Mouse (Mus musculus): ENCODE measurements at regions not wholly inside any gene's neighbourhood (a gene's known extent, or its start where the extent isn't known, plus 50 kb on each side); places are given as distances from the start of the nearest gene placed in this dataset.

- H3K27me3 ChIP-seq (replicated peaks; ENCODE audit: control insufficient read depth, insufficient read depth, low read length), result no peaks in the 10 kb centered on the region
- no peak for DNase-seq (ENCODE audit: low spot score)
- no peaks in the 10 kb centered on the region for H3K9me3 ChIP-seq (ENCODE audit: control insufficient read depth, low read length)
- no peak overlapping the region for H3K27ac ChIP-seq (replicated peaks; ENCODE audit: low read depth, low read length)
- 90% methylated on average over 11 of the region's 11 CpGs for WGBS
- H3K4me2 ChIP-seq (ENCODE audit: low read depth, low read length), result no peak overlapping the region
- no peak overlapping the region for H3K4me3 ChIP-seq (ENCODE audit: low read depth, low read length)
- H3K9ac ChIP-seq (ENCODE audit: low read depth, low read length), result no peak overlapping the region
- no peak for ATAC-seq (ENCODE audit: low read depth)
- H3K4me1 ChIP-seq (ENCODE audit: control insufficient read depth, insufficient read depth, low read length), result no peaks in the 10 kb centered on the region
- no peaks in the 10 kb centered on the region for H3K36me3 ChIP-seq (ENCODE audit: control insufficient read depth, insufficient read depth, low read length)
Observed at GRCm38 (mm10) chr1:190639846-190640245, 271.7 kb downstream of the Rps6kc1 start.

- H3K36me3 ChIP-seq (ENCODE audit: control insufficient read depth, insufficient read depth, low read length), result no peaks in the 10 kb centered on the region
- H3K9ac ChIP-seq (ENCODE audit: low read depth, low read length), result no peak overlapping the region
- no peak overlapping the region for H3K4me2 ChIP-seq (ENCODE audit: low read depth, low read length)
- DNase-seq (ENCODE audit: low spot score) (no peak), ATAC-seq (ENCODE audit: low read depth) (no peak)
- WGBS, result 83% methylated on average over 2 of the region's 2 CpGs
- no peaks in the 10 kb centered on the region for H3K4me1 ChIP-seq (ENCODE audit: control insufficient read depth, insufficient read depth, low read length)
- no peaks in the 10 kb centered on the region for H3K27me3 ChIP-seq (replicated peaks; ENCODE audit: control insufficient read depth, insufficient read depth, low read length)
- H3K27ac ChIP-seq (replicated peaks; ENCODE audit: low read depth, low read length), result no peak overlapping the region
- H3K4me3 ChIP-seq (ENCODE audit: low read depth, low read length), result no peak overlapping the region
- no peaks in the 10 kb centered on the region for H3K9me3 ChIP-seq (ENCODE audit: control insufficient read depth, low read length)
Observed at GRCm38 (mm10) chr1:190634935-190635334, 276.6 kb downstream of the Rps6kc1 start.

GRCm38 (mm10) chr1:190631641-190632040 lies 279.9 kb downstream of the Rps6kc1 start:
- H3K9me3 ChIP-seq (ENCODE audit: control insufficient read depth, low read length), result no peaks in the 10 kb centered on the region
- no peak overlapping the region for H3K9ac ChIP-seq (ENCODE audit: low read depth, low read length)
- no peaks in the 10 kb centered on the region for H3K27me3 ChIP-seq (replicated peaks; ENCODE audit: control insufficient read depth, insufficient read depth, low read length)
- no peak overlapping the region for H3K4me2 ChIP-seq (ENCODE audit: low read depth, low read length)
- DNase-seq (ENCODE audit: low spot score) (no peak), ATAC-seq (ENCODE audit: low read depth) (no peak)
- 45% methylated on average over 2 of the region's 2 CpGs for WGBS
- H3K36me3 ChIP-seq (ENCODE audit: control insufficient read depth, insufficient read depth, low read length), result no peaks in the 10 kb centered on the region
- no peak overlapping the region for H3K27ac ChIP-seq (replicated peaks; ENCODE audit: low read depth, low read length)
- no peaks in the 10 kb centered on the region for H3K4me1 ChIP-seq (ENCODE audit: control insufficient read depth, insufficient read depth, low read length)
- H3K4me3 ChIP-seq (ENCODE audit: low read depth, low read length), result no peak overlapping the region

- 91% methylated on average over 5 of the region's 5 CpGs for WGBS
- no peaks in the 10 kb centered on the region for H3K27me3 ChIP-seq (replicated peaks; ENCODE audit: control insufficient read depth, insufficient read depth, low read length)
- H3K4me1 ChIP-seq (ENCODE audit: control insufficient read depth, insufficient read depth, low read length), result no peaks in the 10 kb centered on the region
- H3K27ac ChIP-seq (replicated peaks; ENCODE audit: low read depth, low read length), result no peak overlapping the region
- no peaks in the 10 kb centered on the region for H3K36me3 ChIP-seq (ENCODE audit: control insufficient read depth, insufficient read depth, low read length)
- H3K4me2 ChIP-seq (ENCODE audit: low read depth, low read length), result no peak overlapping the region
- DNase-seq (ENCODE audit: low spot score) (no peak), ATAC-seq (ENCODE audit: low read depth) (no peak)
- H3K9ac ChIP-seq (ENCODE audit: low read depth, low read length), result no peak overlapping the region
- H3K9me3 ChIP-seq (ENCODE audit: control insufficient read depth, low read length), result no peaks in the 10 kb centered on the region
- no peak overlapping the region for H3K4me3 ChIP-seq (ENCODE audit: low read depth, low read length)
Observed at GRCm38 (mm10) chr1:190630193-190630592, 281.4 kb downstream of the Rps6kc1 start.

GRCm38 (mm10) chr1:190623916-190624315 lies 287.7 kb downstream of the Rps6kc1 start:
- no peaks in the 10 kb centered on the region for H3K4me1 ChIP-seq (ENCODE audit: control insufficient read depth, insufficient read depth, low read length)
- no peaks in the 10 kb centered on the region for H3K36me3 ChIP-seq (ENCODE audit: control insufficient read depth, insufficient read depth, low read length)
- H3K27me3 ChIP-seq (replicated peaks; ENCODE audit: control insufficient read depth, insufficient read depth, low read length), result no peaks in the 10 kb centered on the region
- 74% methylated on average over 8 of the region's 8 CpGs for WGBS
- no peak overlapping the region for H3K9ac ChIP-seq (ENCODE audit: low read depth, low read length)
- no peak overlapping the region for H3K4me2 ChIP-seq (ENCODE audit: low read depth, low read length)
- no peak for ATAC-seq (ENCODE audit: low read depth)
- no peak overlapping the region for H3K27ac ChIP-seq (replicated peaks; ENCODE audit: low read depth, low read length)
- DNase-seq (ENCODE audit: low spot score), result no peak
- 0 out of 2 replicates have a peak, but pooled peaks cover 6% of the 10 kb centered on the region for H3K9me3 ChIP-seq (ENCODE audit: control insufficient read depth, low read length)
- H3K4me3 ChIP-seq (ENCODE audit: low read depth, low read length), result no peak overlapping the region

GRCm38 (mm10) chr1:190600425-190600824 lies 311.1 kb downstream of the Rps6kc1 start:
- H3K4me1 ChIP-seq (ENCODE audit: control insufficient read depth, insufficient read depth, low read length), result no peaks in the 10 kb centered on the region
- no peak overlapping the region for H3K27ac ChIP-seq (replicated peaks; ENCODE audit: low read depth, low read length)
- H3K4me2 ChIP-seq (ENCODE audit: low read depth, low read length), result no peak overlapping the region
- ATAC-seq (ENCODE audit: low read depth) (no peak), DNase-seq (ENCODE audit: low spot score) (no peak)
- no peak overlapping the region for H3K9ac ChIP-seq (ENCODE audit: low read depth, low read length)
- 85% methylated on average over 3 of the region's 3 CpGs for WGBS
- no peaks in the 10 kb centered on the region for H3K27me3 ChIP-seq (replicated peaks; ENCODE audit: control insufficient read depth, insufficient read depth, low read length)
- no peaks in the 10 kb centered on the region for H3K36me3 ChIP-seq (ENCODE audit: control insufficient read depth, insufficient read depth, low read length)
- no peak overlapping the region for H3K4me3 ChIP-seq (ENCODE audit: low read depth, low read length)
- H3K9me3 ChIP-seq (ENCODE audit: control insufficient read depth, low read length), result no peaks in the 10 kb centered on the region

- no peak overlapping the region for H3K4me3 ChIP-seq (ENCODE audit: low read depth, low read length)
- no peaks in the 10 kb centered on the region for H3K9me3 ChIP-seq (ENCODE audit: control insufficient read depth, low read length)
- H3K4me1 ChIP-seq (ENCODE audit: control insufficient read depth, insufficient read depth, low read length), result no peaks in the 10 kb centered on the region
- ATAC-seq (ENCODE audit: low read depth) (no peak), DNase-seq (ENCODE audit: low spot score) (no peak)
- H3K9ac ChIP-seq (ENCODE audit: low read depth, low read length), result no peak overlapping the region
- no peaks in the 10 kb centered on the region for H3K36me3 ChIP-seq (ENCODE audit: control insufficient read depth, insufficient read depth, low read length)
- H3K4me2 ChIP-seq (ENCODE audit: low read depth, low read length), result no peak overlapping the region
- H3K27me3 ChIP-seq (replicated peaks; ENCODE audit: control insufficient read depth, insufficient read depth, low read length), result no peaks in the 10 kb centered on the region
- no peak overlapping the region for H3K27ac ChIP-seq (replicated peaks; ENCODE audit: low read depth, low read length)
- WGBS, result 83% methylated on average over 11 of the region's 11 CpGs
Observed at GRCm38 (mm10) chr1:190599622-190600021, 311.9 kb downstream of the Rps6kc1 start.

- no peaks in the 10 kb centered on the region for H3K27me3 ChIP-seq (replicated peaks; ENCODE audit: control insufficient read depth, insufficient read depth, low read length)
- ATAC-seq (ENCODE audit: low read depth), result no peak
- 87% methylated on average over 2 of the region's 2 CpGs for WGBS
Observed at GRCm38 (mm10) chr1:190596209-190596608, 315.4 kb downstream of the Rps6kc1 start.

GRCm38 (mm10) chr1:190591621-190592020 lies 319.9 kb downstream of the Rps6kc1 start:
- DNase-seq (ENCODE audit: low spot score), result no peak
- no peak overlapping the region for H3K9ac ChIP-seq (ENCODE audit: low read depth, low read length)
- H3K36me3 ChIP-seq (ENCODE audit: control insufficient read depth, insufficient read depth, low read length), result no peaks in the 10 kb centered on the region
- H3K4me1 ChIP-seq (ENCODE audit: control insufficient read depth, insufficient read depth, low read length), result no peaks in the 10 kb centered on the region
- no peak overlapping the region for H3K27ac ChIP-seq (replicated peaks; ENCODE audit: low read depth, low read length)
- WGBS, result 93% methylated on average over 7 of the region's 7 CpGs
- no peak overlapping the region for H3K4me3 ChIP-seq (ENCODE audit: low read depth, low read length)
- no peaks in the 10 kb centered on the region for H3K9me3 ChIP-seq (ENCODE audit: control insufficient read depth, low read length)
- no peaks in the 10 kb centered on the region for H3K27me3 ChIP-seq (replicated peaks; ENCODE audit: control insufficient read depth, insufficient read depth, low read length)
- no peak overlapping the region for H3K4me2 ChIP-seq (ENCODE audit: low read depth, low read length)
- no peak for ATAC-seq (ENCODE audit: low read depth)

More at GRCm38 (mm10) chr1:190596209-190596608, 315.4 kb downstream of the Rps6kc1 start:
- no peak for DNase-seq (ENCODE audit: low spot score)
- no peak overlapping the region for H3K4me3 ChIP-seq (ENCODE audit: low read depth, low read length)
- no peaks in the 10 kb centered on the region for H3K36me3 ChIP-seq (ENCODE audit: control insufficient read depth, insufficient read depth, low read length)
- H3K9ac ChIP-seq (ENCODE audit: low read depth, low read length), result no peak overlapping the region
- H3K4me2 ChIP-seq (ENCODE audit: low read depth, low read length), result no peak overlapping the region
- no peak overlapping the region for H3K27ac ChIP-seq (replicated peaks; ENCODE audit: low read depth, low read length)
- no peaks in the 10 kb centered on the region for H3K9me3 ChIP-seq (ENCODE audit: control insufficient read depth, low read length)
- no peaks in the 10 kb centered on the region for H3K4me1 ChIP-seq (ENCODE audit: control insufficient read depth, insufficient read depth, low read length)
